Mouse (Mus musculus): ENCODE data around the gene Pfkfb3. TPM values are rescaled to one million over a fixed set of nuclear protein-coding genes. Genes with fewer than 3 reads are reported as not detected.

The Pfkfb3 gene
- total and polyA plus RNA-seq, 2 experiments: 5.1 to 10.2 TPM

DNA sequence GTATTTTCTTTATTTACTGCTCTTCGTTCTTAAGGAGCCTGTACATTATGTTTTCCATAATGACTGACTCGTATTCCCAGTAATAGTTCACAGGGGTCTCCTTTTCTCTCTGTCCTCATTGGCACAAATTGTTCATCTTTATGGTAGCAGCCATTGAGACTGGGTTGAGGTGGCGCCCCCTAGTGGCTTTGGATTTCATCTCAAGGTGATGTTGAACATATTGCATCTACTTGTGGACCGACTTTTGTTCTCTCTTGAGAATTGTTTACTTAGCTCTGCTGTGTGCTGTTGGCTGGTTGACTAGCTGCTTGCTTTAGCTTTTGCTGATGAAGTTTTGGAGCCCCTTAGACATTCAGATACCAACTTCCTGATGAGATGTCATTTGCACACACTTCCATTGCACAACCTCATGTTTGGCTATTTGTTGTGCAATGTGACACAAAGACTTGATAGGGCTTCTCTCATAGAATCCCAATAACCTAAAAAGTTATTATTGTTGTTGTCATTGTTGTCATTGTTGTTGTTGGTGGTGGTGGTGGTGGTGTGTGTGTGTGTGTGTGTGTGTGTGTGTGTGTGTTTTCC lies 14.0 kb upstream of the Pfkfb3 start:
- Histone ChIP-seq H3K4me1 (ENCODE audit: control insufficient read depth, insufficient read depth, low read length) (no peaks in the 10 kb centered on the region), H3K27me3 (ENCODE audit: control insufficient read depth, insufficient read depth, low read length) (no peaks in the 10 kb centered on the region), H3K79me2 (ENCODE audit: control insufficient read depth, insufficient read depth, low read length) (no peaks in the 10 kb centered on the region), H3K4me3 (ENCODE audit: insufficient read depth, low read depth, low read length) (no peak overlapping the region), H3K27ac (replicated peaks; ENCODE audit: insufficient read depth, low read depth, low read length) (no peak overlapping the region), H3K9ac (ENCODE audit: low read depth, low read length) (no peak overlapping the region), H3K36me3 (ENCODE audit: control insufficient read depth, insufficient read depth, low read length) (no peaks in the 10 kb centered on the region)
- TF ChIP-seq POLR2A (IDR thresholded peaks at IDR 0.05; ENCODE audit: extremely low read depth, insufficient read depth, low read length) (no peak), CTCF (IDR thresholded peaks at IDR 0.05; ENCODE audit: low read depth, low read length) (peak; percentile 43; the same call in 1 of the 2 replicates)
- WGBS: 56% methylated on average over 4 of the region's 4 CpGs
- DNase-seq (ENCODE audit: extremely low read depth, low read depth, low spot score): peak; percentile 52

DNA sequence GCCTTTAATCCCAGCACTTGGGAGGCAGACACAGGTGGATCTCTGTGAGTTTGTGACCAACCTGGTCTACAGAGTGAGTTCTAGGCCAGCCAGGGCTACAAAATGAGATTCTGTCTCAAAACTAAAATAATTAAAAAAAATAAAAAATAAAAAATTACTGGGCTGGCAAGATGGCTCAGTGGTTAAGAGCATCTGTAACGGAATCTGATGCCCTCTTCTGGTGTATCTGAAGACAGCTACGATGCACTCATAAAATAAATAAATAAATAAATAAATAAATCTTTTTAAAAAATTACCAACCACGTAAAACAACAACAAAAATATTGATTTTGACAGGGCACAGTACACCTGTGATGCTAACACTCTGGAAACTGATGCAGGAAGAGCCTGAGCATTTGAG lies 13.0 kb upstream of the Pfkfb3 start:
- no peak for DNase-seq (ENCODE audit: extremely low read depth, low read depth, low spot score)
- no peaks in the 10 kb centered on the region for H3K27me3 ChIP-seq (ENCODE audit: control insufficient read depth, insufficient read depth, low read length)
- no peak overlapping the region for H3K9ac ChIP-seq (ENCODE audit: low read depth, low read length)
- no peak overlapping the region for H3K27ac ChIP-seq (replicated peaks; ENCODE audit: insufficient read depth, low read depth, low read length)
- TF ChIP-seq POLR2A (IDR thresholded peaks at IDR 0.05; ENCODE audit: extremely low read depth, insufficient read depth, low read length) (no peak), CTCF (IDR thresholded peaks at IDR 0.05; ENCODE audit: low read depth, low read length) (no peak)
- WGBS: 77% methylated on average over 3 of the region's 3 CpGs
- H3K79me2 ChIP-seq (ENCODE audit: control insufficient read depth, insufficient read depth, low read length): no peaks in the 10 kb centered on the region
- no peak overlapping the region for H3K4me3 ChIP-seq (ENCODE audit: insufficient read depth, low read depth, low read length)
- no peaks in the 10 kb centered on the region for H3K36me3 ChIP-seq (ENCODE audit: control insufficient read depth, insufficient read depth, low read length)
- H3K4me1 ChIP-seq (ENCODE audit: control insufficient read depth, insufficient read depth, low read length): no peaks in the 10 kb centered on the region

DNA sequence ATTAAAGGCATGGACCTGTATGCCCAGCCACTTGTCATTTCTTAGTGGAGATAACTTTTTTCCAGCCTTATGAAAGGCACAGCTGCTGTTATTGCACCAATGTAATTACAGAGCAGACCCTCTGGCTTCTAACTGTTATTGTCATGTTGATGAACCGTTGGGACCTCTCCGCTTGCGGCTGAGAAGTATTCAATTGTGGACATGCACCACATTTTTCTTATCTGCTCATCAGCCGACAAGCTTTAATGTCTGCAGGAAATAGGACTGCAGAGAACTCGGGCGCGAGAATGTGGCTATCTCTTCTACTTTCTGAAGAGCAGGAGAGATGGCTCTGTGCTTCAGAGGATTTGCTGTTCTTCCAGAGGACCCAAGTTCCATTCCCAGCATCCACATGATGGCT lies 12.4 kb upstream of the Pfkfb3 start:
- H3K9ac ChIP-seq (ENCODE audit: low read depth, low read length): no peak overlapping the region
- no peaks in the 10 kb centered on the region for H3K36me3 ChIP-seq (ENCODE audit: control insufficient read depth, insufficient read depth, low read length)
- H3K27me3 ChIP-seq (ENCODE audit: control insufficient read depth, insufficient read depth, low read length): no peaks in the 10 kb centered on the region
- TF ChIP-seq CTCF (IDR thresholded peaks at IDR 0.05; ENCODE audit: low read depth, low read length) (no peak), POLR2A (IDR thresholded peaks at IDR 0.05; ENCODE audit: extremely low read depth, insufficient read depth, low read length) (no peak)
- no peaks in the 10 kb centered on the region for H3K79me2 ChIP-seq (ENCODE audit: control insufficient read depth, insufficient read depth, low read length)
- H3K27ac ChIP-seq (replicated peaks; ENCODE audit: insufficient read depth, low read depth, low read length): no peak overlapping the region
- no peak overlapping the region for H3K4me3 ChIP-seq (ENCODE audit: insufficient read depth, low read depth, low read length)
- 80% methylated on average over 7 of the region's 7 CpGs for WGBS
- DNase-seq (ENCODE audit: extremely low read depth, low read depth, low spot score): no peak
- no peaks in the 10 kb centered on the region for H3K4me1 ChIP-seq (ENCODE audit: control insufficient read depth, insufficient read depth, low read length)

DNA sequence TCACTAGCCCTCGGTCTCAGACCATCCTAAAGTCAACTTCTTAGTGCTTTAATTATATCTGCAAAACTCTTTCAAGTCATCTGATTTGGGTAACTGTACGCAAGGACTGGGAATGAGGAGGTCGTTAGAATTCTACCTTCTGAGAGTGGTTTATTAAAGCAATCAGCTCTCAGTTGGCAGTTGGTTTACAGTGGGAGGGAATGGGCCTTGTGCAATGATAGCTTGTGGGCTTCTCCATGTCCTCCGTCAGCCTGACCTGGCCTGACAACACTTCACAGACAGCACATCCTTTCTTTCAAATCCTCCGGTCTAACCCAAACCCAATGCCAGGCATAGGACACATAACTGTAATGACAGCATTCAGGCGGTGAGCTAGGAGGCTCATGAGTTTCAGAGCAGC lies 10.9 kb upstream of the Pfkfb3 start:
- H3K27me3 ChIP-seq (ENCODE audit: control insufficient read depth, insufficient read depth, low read length): no peaks in the 10 kb centered on the region
- no peak for DNase-seq (ENCODE audit: extremely low read depth, low read depth, low spot score)
- no peak overlapping the region for H3K27ac ChIP-seq (replicated peaks; ENCODE audit: insufficient read depth, low read depth, low read length)
- H3K4me3 ChIP-seq (ENCODE audit: insufficient read depth, low read depth, low read length): no peak overlapping the region
- no peaks in the 10 kb centered on the region for H3K79me2 ChIP-seq (ENCODE audit: control insufficient read depth, insufficient read depth, low read length)
- H3K9ac ChIP-seq (ENCODE audit: low read depth, low read length): no peak overlapping the region
- TF ChIP-seq CTCF (IDR thresholded peaks at IDR 0.05; ENCODE audit: low read depth, low read length) (no peak), POLR2A (IDR thresholded peaks at IDR 0.05; ENCODE audit: extremely low read depth, insufficient read depth, low read length) (no peak)
- H3K4me1 ChIP-seq (ENCODE audit: control insufficient read depth, insufficient read depth, low read length): no peaks in the 10 kb centered on the region
- WGBS: 92% methylated on average over 6 of the region's 6 CpGs
- no peaks in the 10 kb centered on the region for H3K36me3 ChIP-seq (ENCODE audit: control insufficient read depth, insufficient read depth, low read length)

DNA sequence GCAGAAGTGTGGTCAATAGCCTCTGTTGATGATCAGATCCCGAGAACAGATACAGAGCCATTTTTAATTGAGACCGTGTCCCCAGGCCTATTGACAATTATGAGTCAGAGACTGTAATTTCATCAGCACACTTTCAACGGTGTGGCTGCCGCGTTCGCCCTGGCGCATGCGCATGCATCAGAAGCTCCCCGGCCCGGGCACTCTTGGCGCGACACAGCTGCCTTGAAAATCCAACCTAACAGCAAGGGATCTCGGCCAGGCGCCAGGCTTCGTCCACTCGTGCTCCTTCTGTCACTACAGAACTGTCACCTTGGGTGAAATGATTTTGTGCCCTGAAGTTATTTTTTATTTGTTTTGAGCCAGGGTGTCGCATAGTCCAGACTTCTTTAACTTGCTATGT lies 9.4 kb upstream of the Pfkfb3 start:
- 97% methylated on average over 17 of the region's 17 CpGs for WGBS
- DNase-seq (ENCODE audit: extremely low read depth, low read depth, low spot score): no peak
- TF ChIP-seq POLR2A (IDR thresholded peaks at IDR 0.05; ENCODE audit: extremely low read depth, insufficient read depth, low read length) (no peak), CTCF (IDR thresholded peaks at IDR 0.05; ENCODE audit: low read depth, low read length) (no peak)

DNA sequence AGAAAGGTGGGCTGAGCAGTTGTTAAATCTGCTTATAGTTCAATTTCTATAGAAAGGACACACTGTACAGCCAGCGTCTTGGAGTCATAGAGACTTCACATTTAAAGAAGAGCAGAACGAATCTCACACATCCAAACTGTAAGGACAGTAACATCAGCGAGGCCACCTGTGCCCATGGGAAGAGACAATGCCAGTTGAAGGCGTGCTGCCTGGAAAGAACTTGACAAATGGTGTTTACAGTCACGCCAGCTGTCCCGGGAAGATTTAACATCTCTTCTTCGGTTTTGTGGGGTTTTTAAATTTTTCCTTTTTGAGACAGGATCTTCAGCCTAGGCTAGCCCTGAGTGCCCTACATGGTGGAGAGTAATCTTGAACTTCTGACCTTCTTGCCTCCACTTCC lies 4.8 kb upstream of the Pfkfb3 start:
- WGBS: 94% methylated on average over 7 of the region's 7 CpGs

More for the DNA sequence above, 9.4 kb upstream of the Pfkfb3 start:
- Histone ChIP-seq H3K4me1 (ENCODE audit: control insufficient read depth, insufficient read depth, low read length) (no peaks in the 10 kb centered on the region), H3K27ac (replicated peaks; ENCODE audit: insufficient read depth, low read depth, low read length) (no peak overlapping the region), H3K4me3 (ENCODE audit: insufficient read depth, low read depth, low read length) (no peak overlapping the region), H3K36me3 (ENCODE audit: control insufficient read depth, insufficient read depth, low read length) (no peaks in the 10 kb centered on the region), H3K79me2 (ENCODE audit: control insufficient read depth, insufficient read depth, low read length) (no peaks in the 10 kb centered on the region), H3K27me3 (ENCODE audit: control insufficient read depth, insufficient read depth, low read length) (no peaks in the 10 kb centered on the region), H3K9ac (ENCODE audit: low read depth, low read length) (no peak overlapping the region)

More for the DNA sequence above, 4.8 kb upstream of the Pfkfb3 start:
- Histone ChIP-seq H3K79me2 (ENCODE audit: control insufficient read depth, insufficient read depth, low read length) (no peaks in the 10 kb centered on the region), H3K27me3 (ENCODE audit: control insufficient read depth, insufficient read depth, low read length) (no peaks in the 10 kb centered on the region), H3K9ac (ENCODE audit: low read depth, low read length) (no peak overlapping the region), H3K4me3 (ENCODE audit: insufficient read depth, low read depth, low read length) (no peak overlapping the region), H3K4me1 (ENCODE audit: control insufficient read depth, insufficient read depth, low read length) (no peaks in the 10 kb centered on the region), H3K27ac (replicated peaks; ENCODE audit: insufficient read depth, low read depth, low read length) (no peak overlapping the region), H3K36me3 (ENCODE audit: control insufficient read depth, insufficient read depth, low read length) (no peaks in the 10 kb centered on the region)
- DNase-seq (ENCODE audit: extremely low read depth, low read depth, low spot score): no peak
- TF ChIP-seq CTCF (IDR thresholded peaks at IDR 0.05; ENCODE audit: low read depth, low read length) (no peak), POLR2A (IDR thresholded peaks at IDR 0.05; ENCODE audit: extremely low read depth, insufficient read depth, low read length) (no peak)
